Mouse (Mus musculus) erythroblast, adult 5-6 weeks (primary cell): ENCODE measurements around the gene Stk19. TPM values are rescaled to one million over a fixed set of nuclear protein-coding genes. Genes with fewer than 3 reads are reported as not detected.
A peak's percentile ranks its signal among the peaks of the same experiment; 100 is the strongest.

Experiments used
- ATAC-seq: replicated peaks from 2 replicates; pipeline ENCODE4 v1.8.0; 2016; ENCODE audit warnings: moderate number of reproducible peaks, mild to moderate bottlenecking, moderate TSS enrichment, inconsistent platforms; ENCODE audit not compliant: poor library complexity, low FRiP score, severe bottlenecking
- total RNA-seq, 2 experiments: library from RNA; stranded (forward) in 1 of 2; stranded (reverse) in 1 of 2; fragments of 150-400 nt in 1 of 2; fragments of 200-764, 138-1000 nt in 1 of 2; gene quantifications; 2 replicates each; pipeline versions ENCODE4 v1.2.3 to v1.2.4; 2015 to 2017; ENCODE audit warnings: low replicate concordance in 2 of 2

Stk19 gene
- total RNA-seq (2015; ENCODE audit: low replicate concordance) (8.3 and 8.6 TPM in 2 replicates), total RNA-seq (2017; ENCODE audit: low replicate concordance) (5.9 TPM in 2 replicates)

GRCm38 (mm10) chr17:34836856-34837221, at the start of gene Stk19, which contains the start of gene Dxo:
TSS of gene Stk19 (minus strand) at chr17:34836945.
TSS of gene Dxo (plus strand) at chr17:34837019.
- peak; percentile 94 for ATAC-seq

DNA sequence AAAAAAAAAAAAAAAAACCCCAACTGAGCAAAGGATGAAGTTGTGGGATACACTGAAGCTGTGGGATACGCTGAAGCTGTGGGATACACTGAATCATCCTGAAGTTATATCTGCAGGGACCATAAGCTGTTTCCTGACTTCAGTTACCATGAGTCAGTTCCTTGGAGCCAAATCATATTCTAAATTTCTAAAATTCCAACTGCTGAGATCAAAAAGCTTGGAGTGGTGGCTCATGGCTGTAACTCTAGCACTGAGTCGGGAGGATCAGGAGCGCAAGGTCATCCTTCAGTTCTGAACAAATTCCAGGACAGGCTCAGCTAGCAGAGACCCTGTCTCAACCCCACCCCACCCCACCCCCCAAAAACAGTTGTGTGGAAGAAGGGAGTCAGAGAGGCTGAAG, 48.9 kb upstream of the Stk19 start:
- no peak for ATAC-seq

- no peak for ATAC-seq
Measured at GRCm38 (mm10) chr17:34884704-34885103, 48.0 kb upstream of the Stk19 start.

DNA sequence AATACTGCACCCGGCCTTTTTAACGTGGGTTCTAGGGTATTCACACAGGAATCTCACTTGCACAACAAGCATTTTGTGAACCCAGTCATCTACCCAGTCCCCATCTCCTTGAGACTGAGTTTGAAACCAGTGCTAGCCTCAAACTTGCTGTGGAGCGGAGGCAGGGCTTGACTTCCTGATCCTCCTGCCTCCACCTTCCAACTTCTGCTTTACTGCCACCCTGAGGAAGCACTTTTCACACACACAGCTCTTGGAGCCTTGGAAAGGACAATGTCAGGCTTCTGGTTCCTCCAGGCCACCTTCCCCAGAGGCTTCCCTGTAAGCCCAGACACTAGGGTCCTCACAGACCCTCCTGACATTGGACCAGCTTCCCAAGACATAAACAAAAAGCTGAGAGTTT, 46.6 kb upstream of the Stk19 start:
- no peak for ATAC-seq

GRCm38 (mm10) chr17:34881683-34882310, 45.1 kb upstream of the Stk19 start, which contains the start of gene Gm20547:
TSS of gene Gm20547 (minus strand) at chr17:34882042.
- no peak for ATAC-seq

GRCm38 (mm10) chr17:34881166-34881565, 44.4 kb upstream of the Stk19 start:
- ATAC-seq = no peak

- ATAC-seq = no peak
Measured at GRCm38 (mm10) chr17:34879336-34879879, 42.7 kb upstream of the Stk19 start, which contains the start of gene Zbtb12. TSS of gene Zbtb12 (plus strand) at chr17:34879483.

- ATAC-seq = no peak
Measured at GRCm38 (mm10) chr17:34874321-34874720, 37.6 kb upstream of the Stk19 start.

DNA sequence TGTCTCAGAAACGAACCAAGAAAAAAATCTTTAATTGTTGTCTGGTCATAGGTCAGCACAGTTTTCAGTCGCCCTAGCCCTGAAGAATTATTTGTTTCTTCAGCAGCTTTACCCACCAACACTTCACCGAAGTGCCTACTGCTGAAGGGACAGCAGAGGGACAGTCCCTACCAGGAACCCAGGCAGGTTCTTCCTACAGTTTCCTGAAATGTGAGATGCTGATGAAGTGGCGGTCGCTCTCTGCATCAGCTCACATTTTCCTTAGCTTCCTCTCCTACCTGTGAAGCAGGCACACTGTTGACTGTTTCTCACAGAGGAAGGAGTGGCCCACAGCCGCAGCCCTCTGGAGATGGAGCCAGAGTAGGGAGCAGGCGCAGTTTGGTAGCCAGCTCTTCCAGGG, 29.2 kb upstream of the Stk19 start:
- no peak for ATAC-seq

DNA sequence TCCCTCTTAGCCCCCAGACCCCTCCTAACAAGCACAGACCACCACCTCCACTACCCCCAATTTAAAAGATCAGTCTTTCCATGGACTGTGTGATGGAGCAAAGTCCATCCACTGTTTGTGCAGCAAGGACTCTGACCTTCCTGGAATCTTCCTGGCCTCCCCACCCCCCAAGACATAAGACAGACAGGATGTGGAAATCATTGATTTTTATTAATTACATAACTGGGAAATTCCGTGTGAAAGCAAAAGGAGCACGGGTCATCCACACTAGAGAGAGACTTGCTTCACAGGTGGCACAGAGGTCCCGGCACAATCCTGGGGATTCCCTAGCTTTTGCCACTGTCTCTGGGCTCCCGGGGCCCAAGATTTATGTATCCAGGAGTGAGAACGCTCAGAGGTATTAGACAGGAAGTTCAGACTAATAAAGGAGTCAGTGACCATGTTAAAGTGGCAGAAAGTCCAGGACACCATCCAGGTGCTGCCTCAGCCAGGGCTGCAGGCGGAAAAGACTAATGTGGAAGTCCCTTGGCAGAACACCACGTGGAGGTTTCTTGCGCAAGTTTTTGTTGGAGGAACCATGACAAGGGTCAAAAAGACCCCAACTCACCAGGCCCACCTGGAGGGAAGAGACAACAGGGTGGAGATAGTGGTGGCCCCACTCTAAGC, 25.8 kb upstream of the Stk19 start, which contains the start of gene Cfb:
Gene Cfb, minus strand, starts transcription at position 103 of the 666 bp plus-strand sequence.
- no peak for ATAC-seq

GRCm38 (mm10) chr17:34861704-34862415, 25.1 kb upstream of the Stk19 start:
- ATAC-seq = no peak

DNA sequence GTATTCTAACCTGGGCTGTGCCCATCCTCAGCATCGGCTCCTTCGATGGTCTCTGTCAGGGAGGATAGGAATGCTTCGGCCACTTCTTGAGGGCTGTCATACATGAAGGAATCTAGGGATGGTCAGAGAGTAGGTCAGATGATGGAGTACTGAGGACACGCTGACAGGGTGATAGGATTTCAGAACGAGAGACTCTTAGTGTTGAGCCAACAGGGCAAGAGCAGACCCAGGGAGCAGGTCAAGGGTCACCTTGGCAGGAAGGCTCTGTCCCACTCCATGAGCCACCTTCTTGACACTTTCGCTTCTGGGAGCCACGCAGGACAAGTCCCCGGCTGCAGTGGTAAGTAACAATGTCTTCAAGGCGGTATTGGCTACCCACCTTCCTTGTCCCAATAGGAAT, 23.8 kb upstream of the Stk19 start:
- no peak for ATAC-seq

GRCm38 (mm10) chr17:34858670-34859069, 21.9 kb upstream of the Stk19 start:
- ATAC-seq = no peak

DNA sequence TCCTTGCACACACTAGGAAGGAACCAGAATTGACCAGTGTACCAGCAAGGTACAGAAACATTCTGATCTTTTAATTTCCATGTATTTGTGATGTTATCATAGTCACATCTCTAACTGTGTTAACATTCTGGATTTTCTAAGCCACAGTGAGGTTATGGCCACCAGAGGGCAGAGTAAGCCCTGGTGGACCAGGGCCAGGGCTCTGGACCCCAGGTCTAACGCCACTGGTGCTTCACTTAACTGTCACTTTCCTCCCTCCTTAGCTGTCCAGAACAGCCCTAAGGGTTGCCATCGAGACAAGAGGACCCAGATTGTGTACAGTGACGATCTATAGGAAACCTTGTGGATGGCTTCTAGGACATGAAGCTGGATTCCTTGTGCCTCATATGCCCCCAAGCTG, 19.1 kb upstream of the Stk19 start:
- no peak for ATAC-seq

DNA sequence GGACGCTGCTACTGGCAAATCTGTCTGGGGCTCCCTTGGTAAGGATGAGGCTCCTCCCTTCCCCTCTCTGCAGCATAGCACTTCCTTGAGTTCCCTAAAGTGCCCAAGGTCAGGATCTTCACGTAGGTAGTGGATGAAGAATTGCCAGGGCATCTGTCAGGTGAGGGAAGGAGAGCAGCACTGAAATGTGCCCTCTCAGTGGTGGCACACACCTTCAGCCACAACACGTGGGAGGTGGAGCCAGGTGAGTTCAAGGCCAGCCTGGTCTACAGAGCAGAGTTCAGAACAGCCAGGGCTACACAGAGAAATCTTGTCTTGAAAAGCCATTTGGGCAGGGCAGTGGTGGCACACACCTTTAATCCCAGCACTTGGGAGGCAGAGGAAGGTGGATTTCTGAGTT, 18.0 kb upstream of the Stk19 start:
- no peak for ATAC-seq

GRCm38 (mm10) chr17:34853511-34853910, 16.8 kb upstream of the Stk19 start:
- no peak for ATAC-seq

DNA sequence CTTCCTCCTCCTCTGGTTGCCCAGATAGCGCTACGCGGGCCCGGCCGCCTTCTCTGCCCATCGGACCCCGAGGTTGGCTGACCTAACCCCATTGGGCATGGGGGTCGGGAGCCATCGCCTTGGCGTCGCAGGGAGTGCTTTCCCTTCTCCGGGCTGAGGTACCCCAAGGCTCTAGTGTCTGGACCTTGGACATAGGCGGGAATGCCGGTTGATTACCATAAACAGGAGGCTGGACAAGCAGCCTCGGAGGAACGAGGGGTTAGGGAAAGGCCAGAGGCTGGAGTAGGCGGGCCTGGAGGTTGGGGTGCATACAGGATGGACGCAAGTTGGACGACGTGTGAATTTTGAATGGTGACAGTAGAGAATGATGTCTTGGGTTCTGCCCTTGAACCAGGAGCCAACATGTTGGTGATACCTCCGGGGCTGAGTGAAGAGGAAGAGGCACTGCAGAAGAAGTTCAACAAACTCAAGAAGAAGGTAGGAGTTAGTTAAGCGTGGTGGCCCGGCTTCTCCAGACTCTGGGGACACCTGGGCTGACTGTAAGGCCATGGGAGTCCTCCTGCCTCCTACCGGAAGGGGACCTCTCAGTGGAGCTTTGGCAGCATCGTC, 13.9 kb upstream of the Stk19 start:
- peak; percentile 42 for ATAC-seq

DNA sequence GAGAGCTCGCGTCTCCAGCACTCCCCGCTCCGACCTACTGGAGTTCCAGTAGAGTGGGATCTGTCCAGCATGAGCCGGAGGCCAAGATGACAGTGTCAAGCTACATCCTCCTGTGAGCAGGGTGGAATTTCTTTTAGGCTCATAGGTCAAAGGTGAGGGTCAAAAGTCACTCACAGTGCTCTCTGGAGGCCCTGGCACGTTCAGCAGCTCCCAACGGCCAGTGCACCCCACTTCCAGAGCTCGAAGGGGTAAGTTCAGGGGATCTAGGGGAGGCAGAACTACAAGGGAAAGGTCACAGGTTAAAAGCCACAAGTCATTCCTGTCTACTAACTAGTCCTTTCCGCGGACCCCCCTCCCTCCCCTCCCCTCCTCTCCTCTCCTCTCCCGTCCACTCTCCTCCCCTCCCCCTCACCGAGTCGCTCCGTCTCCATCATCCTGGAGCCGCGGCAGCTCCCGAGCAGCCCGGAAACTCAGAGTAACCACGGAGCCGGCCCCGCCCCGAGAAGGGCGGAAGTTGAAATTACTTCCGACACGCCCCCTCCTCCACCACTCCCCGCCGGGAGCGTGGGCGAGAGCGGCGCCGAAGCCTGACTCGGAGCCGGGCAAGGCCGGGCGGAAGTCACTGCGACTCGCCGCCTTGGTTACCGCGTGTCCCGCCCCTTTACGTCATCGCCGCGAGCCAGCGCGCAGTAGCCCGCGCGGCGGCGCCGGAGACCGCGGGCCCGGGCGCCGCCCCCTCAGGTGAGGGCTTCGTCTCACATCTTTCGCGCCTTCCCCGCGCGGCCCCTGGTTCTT, 13.2 kb upstream of the Stk19 start, which contains the start of the genes Skiv2l and Nelfe:
Gene Skiv2l, minus strand, starts transcription at position 489 of the 795 bp plus-strand sequence.
Gene Nelfe, plus strand, starts transcription at position 670 of the 795 bp plus-strand sequence.
- ATAC-seq = peak; percentile 96

GRCm38 (mm10) chr17:34847615-34848014, 10.9 kb upstream of the Stk19 start:
- no peak for ATAC-seq
